Mouse (Mus musculus): ENCODE data around the gene Vmn2r114.
"Not testable (repeated sequence)": the region's sequence is repeated elsewhere in the genome, so short reads cannot be mapped to it uniquely, and the experiment has no call there.

GRCm38 (mm10) chr17:23312437-23312836 lies at the start of gene Vmn2r114:
- TF ChIP-seq POLR2A (IDR thresholded peaks at IDR 0.05; ENCODE audit: insufficient read length, low read depth); POLR2AphosphoS2 (IDR thresholded peaks at IDR 0.05; ENCODE audit: insufficient read length, low read depth); USF1 (IDR thresholded peaks at IDR 0.05; ENCODE audit: low read depth); CEBPB (IDR thresholded peaks at IDR 0.05; ENCODE audit: insufficient read depth, poor library complexity, severe bottlenecking); E2F4 (IDR thresholded peaks at IDR 0.05; ENCODE audit: insufficient read depth); MAX (IDR thresholded peaks at IDR 0.05; ENCODE audit: low read depth); SRF (IDR thresholded peaks at IDR 0.05; ENCODE audit: control insufficient read depth, insufficient read length, low read depth); REST (IDR thresholded peaks at IDR 0.05; ENCODE audit: insufficient read depth, insufficient read length); MYOG (IDR thresholded peaks at IDR 0.05; ENCODE audit: control insufficient read depth in 1 of 3, insufficient read depth in 1 of 3, insufficient read length in 2 of 3, low read depth in 2 of 3): not testable (repeated sequence)

Data from myocyte (in vitro differentiated cells).